Mouse (Mus musculus) hindbrain, postnatal 0 days (tissue): Measurements from ENCODE around the gene Ppara. TPM values are rescaled to one million over a fixed set of nuclear protein-coding genes. Genes with fewer than 3 reads are reported as not detected.

Experiments used
- ATAC-seq: fragments of 200-750 bp; cut with Nextera tagmentation; 2 replicates; pipeline ENCODE4 v1.8.0; 2017; ENCODE audit warnings: mild to moderate bottlenecking, moderate TSS enrichment, moderate library complexity
- DNase-seq: peaks from one replicate; pipeline ENCODE4 v3.0.0-alpha.2; 2015; ENCODE audit warnings: low spot score
- H3K27ac ChIP-seq: fragments of 300-500 bp; sonication (generic); 2 replicates; pipeline ENCODE4 v1.5.1; 2014; ENCODE audit warnings: mild to moderate bottlenecking
- H3K27me3 ChIP-seq: fragments of 300-500 bp; sonication (generic); 2 replicates; pipeline ENCODE4 v1.6.1; 2014; ENCODE audit warnings: low read length, mixed read lengths; ENCODE audit not compliant: insufficient read depth
- H3K36me3 ChIP-seq: fragments of 300-500 bp; sonication (generic); 2 replicates; pipeline ENCODE4 v1.6.1; 2014; ENCODE audit warnings: low read length, mixed read lengths; ENCODE audit not compliant: insufficient read depth
- H3K4me1 ChIP-seq: fragments of 300-500 bp; sonication (generic); 2 replicates; pipeline ENCODE4 v1.6.1; 2014; ENCODE audit warnings: antibody characterized with exemption, low read length, mixed read lengths; ENCODE audit not compliant: insufficient read depth
- H3K4me2 ChIP-seq: fragments of 300-500 bp; sonication (generic); 2 replicates; pipeline ENCODE4 v1.6.1; 2014; ENCODE audit warnings: low read depth, mild to moderate bottlenecking, low read length, moderate library complexity, mixed read lengths
- H3K4me3 ChIP-seq: fragments of 300-500 bp; sonication (generic); 2 replicates; pipeline ENCODE4 v1.5.1; 2014; ENCODE audit warnings: low read length
- H3K9ac ChIP-seq: fragments of 300-500 bp; sonication (generic); replicated peaks from 2 replicates; pipeline ENCODE4 v1.6.1; 2014; ENCODE audit warnings: mild to moderate bottlenecking, low read length, moderate library complexity, mixed read lengths
- H3K9me3 ChIP-seq: fragments of 300-500 bp; sonication (generic); 2 replicates; pipeline ENCODE4 v1.6.1; 2016; ENCODE audit warnings: low read length, mixed read lengths
- CTCF ChIP-seq: IDR thresholded peaks from 2 replicates; pipeline ENCODE4 v1.5.1; 2016; ENCODE audit warnings: antibody characterized with exemption, control low read depth, low read depth
- WGBS: fragments of 180-500 bp; shearing (Covaris S2); extraction: QIAGEN DNeasy Blood & Tissue Kit; methylation state at CpG from one replicate; pipeline ENCODE4 v1.1.7; 2014; 5-methylcytosine and 5-hydroxymethylcytosine counted together
- polyA plus RNA-seq: library from polyadenylated mRNA; unstranded; fragments of >200 nt; fragmentation: Nextera tagmentation; extraction: Ambion mirVana; gene quantifications from 2 replicates; pipeline ENCODE4 v1.2.1, GENCODE M21; 2015
- total RNA-seq: library from RNA; depleted of rRNA; stranded (reverse); fragments of >200 nt; gene quantifications from 2 replicates; pipeline ENCODE4 v1.2.3, GENCODE M21; 2014

Gene Ppara
- total and polyA plus RNA-seq, 2 experiments from 2014 or later, result 1.9 to 6.6 TPM

- DNase-seq (no peak), ATAC-seq (no peak)
- 77% methylated on average over 5 of the region's 5 CpGs for WGBS
- no peak overlapping the region for H3K27ac ChIP-seq
- H3K9ac ChIP-seq, result no peak overlapping the region
- no peak overlapping the region for H3K4me3 ChIP-seq
- no peaks in the 10 kb centered on the region for H3K9me3 ChIP-seq
- no peaks in the 10 kb centered on the region for H3K36me3 ChIP-seq
- no peak for TF ChIP-seq CTCF
- H3K4me1 ChIP-seq, result peaks cover 4% of the 10 kb centered on the region; the same call in 1 of the 2 replicates
- peaks cover 28% of the 10 kb centered on the region for H3K27me3 ChIP-seq
- no peak overlapping the region for H3K4me2 ChIP-seq
Measured at GRCm38 (mm10) chr15:85732604-85732968, 2.2 kb upstream of the Ppara start.

- H3K4me3 ChIP-seq, result no peak overlapping the region
- no peak for ATAC-seq
- no peak for TF ChIP-seq CTCF
- no peak overlapping the region for H3K4me2 ChIP-seq
- no peak overlapping the region for H3K27ac ChIP-seq
- H3K36me3 ChIP-seq, result no peaks in the 10 kb centered on the region
- peaks cover 4% of the 10 kb centered on the region; the same call in 1 of the 2 replicates for H3K4me1 ChIP-seq
- H3K9ac ChIP-seq, result no peak overlapping the region
- peaks cover 28% of the 10 kb centered on the region for H3K27me3 ChIP-seq
- 83% methylated on average over 2 of the region's 2 CpGs for WGBS
- DNase-seq, result no peak
- H3K9me3 ChIP-seq, result no peaks in the 10 kb centered on the region
Measured at GRCm38 (mm10) chr15:85733686-85734085, 1.1 kb upstream of the Ppara start.

GRCm38 (mm10) chr15:85734148-85734547 is 635 bp upstream of the Ppara start:
- no peak for ATAC-seq
- H3K4me2 ChIP-seq, result peak overlapping the region; percentile 59
- no peak for TF ChIP-seq CTCF
- DNase-seq, result no peak
- 43% methylated on average over 8 of the region's 8 CpGs for WGBS
- H3K4me3 ChIP-seq, result no peak overlapping the region; the same call in 1 of the 2 replicates
- peaks cover 4% of the 10 kb centered on the region; the same call in 1 of the 2 replicates for H3K4me1 ChIP-seq
- peaks cover 28% of the 10 kb centered on the region for H3K27me3 ChIP-seq
- no peaks in the 10 kb centered on the region for H3K9me3 ChIP-seq
- H3K36me3 ChIP-seq, result no peaks in the 10 kb centered on the region
- no peak overlapping the region for H3K9ac ChIP-seq
- H3K27ac ChIP-seq, result no peak overlapping the region

- H3K36me3 ChIP-seq, result no peaks in the 10 kb centered on the region
- TF ChIP-seq CTCF, result no peak
- no peaks in the 10 kb centered on the region for H3K9me3 ChIP-seq
- DNase-seq (peak; percentile 86), ATAC-seq (peak; percentile 96)
- H3K4me1 ChIP-seq, result peaks cover 4% of the 10 kb centered on the region; the same call in 1 of the 2 replicates
- H3K27ac ChIP-seq, result peak overlapping the region; percentile 71; the same call in 1 of the 2 replicates
- H3K9ac ChIP-seq, result peak overlapping the region; percentile 39
- under 1% methylated on average over 65 of the region's 78 CpGs for WGBS
- H3K27me3 ChIP-seq, result peaks cover 28% of the 10 kb centered on the region
- peak overlapping the region; percentile 59 for H3K4me2 ChIP-seq
- peak overlapping the region; percentile 48 for H3K4me3 ChIP-seq
Measured at GRCm38 (mm10) chr15:85735063-85735835, 466 bp downstream of the Ppara start.

- ATAC-seq, result no peak
Measured at GRCm38 (mm10) chr15:85735836-85736190, 1.0 kb downstream of the Ppara start.

GRCm38 (mm10) chr15:85736506-85736905 is 1.7 kb downstream of the Ppara start:
- peaks cover 28% of the 10 kb centered on the region for H3K27me3 ChIP-seq
- no peak overlapping the region for H3K9ac ChIP-seq
- ATAC-seq, result no peak
- peak overlapping the region; percentile 48; the same call in 1 of the 2 replicates for H3K4me3 ChIP-seq
- DNase-seq, result no peak
- peaks cover 4% of the 10 kb centered on the region; the same call in 1 of the 2 replicates for H3K4me1 ChIP-seq
- peak overlapping the region; percentile 59 for H3K4me2 ChIP-seq
- H3K9me3 ChIP-seq, result no peaks in the 10 kb centered on the region
- H3K36me3 ChIP-seq, result no peaks in the 10 kb centered on the region
- no peak overlapping the region for H3K27ac ChIP-seq
- TF ChIP-seq CTCF, result no peak
- 57% methylated on average over 10 of the region's 10 CpGs for WGBS

More at GRCm38 (mm10) chr15:85735836-85736190, 1.0 kb downstream of the Ppara start:
- DNase-seq, result no peak
- under 1% methylated on average over 24 of the region's 25 CpGs for WGBS
- Histone ChIP-seq H3K9me3 (no peaks in the 10 kb centered on the region), H3K27ac (0 out of 2 replicates have a peak overlapping the region, but pooled peaks have one; percentile 37), H3K4me2 (peak overlapping the region; percentile 59), H3K36me3 (no peaks in the 10 kb centered on the region), H3K4me1 (peaks cover 4% of the 10 kb centered on the region; the same call in 1 of the 2 replicates), H3K9ac (peak overlapping the region; percentile 39), H3K27me3 (peaks cover 28% of the 10 kb centered on the region), H3K4me3 (peak overlapping the region; percentile 48)
- no peak for TF ChIP-seq CTCF

- H3K27me3 ChIP-seq, result peaks cover 28% of the 10 kb centered on the region
- H3K9ac ChIP-seq, result no peak overlapping the region
- peaks cover 4% of the 10 kb centered on the region; the same call in 1 of the 2 replicates for H3K4me1 ChIP-seq
- H3K4me2 ChIP-seq, result no peak overlapping the region
- no peak overlapping the region for H3K4me3 ChIP-seq
- DNase-seq, result no peak
- H3K27ac ChIP-seq, result no peak overlapping the region
- WGBS, result 75% methylated on average over 3 of the region's 3 CpGs
- TF ChIP-seq CTCF, result no peak
- H3K9me3 ChIP-seq, result no peaks in the 10 kb centered on the region
- no peak for ATAC-seq
- H3K36me3 ChIP-seq, result no peaks in the 10 kb centered on the region
Measured at GRCm38 (mm10) chr15:85738416-85738815, 3.6 kb downstream of the Ppara start.
